Mouse (Mus musculus) kidney, postnatal 0 days (tissue): ENCODE data around the gene Eipr1. TPM values are rescaled to one million over a fixed set of nuclear protein-coding genes. Genes with fewer than 3 reads are reported as not detected.

Source experiments
- ATAC-seq: fragments of 200-750 bp; cut with Nextera tagmentation; replicated peaks from 2 replicates; pipeline ENCODE4 v1.8.0; 2017; ENCODE audit warnings: low read depth, moderate number of reproducible peaks, moderate TSS enrichment, moderate library complexity; ENCODE audit not compliant: low FRiP score
- DNase-seq: peaks from one replicate; pipeline ENCODE4 v3.0.0-alpha.2; 2016; ENCODE audit warnings: low spot score
- H3K27ac ChIP-seq: fragments of 300-500 bp; sonication (generic); 2 replicates; pipeline ENCODE4 v1.5.1; 2014; ENCODE audit warnings: mild to moderate bottlenecking
- H3K27me3 ChIP-seq: fragments of 300-500 bp; sonication (generic); 2 replicates; pipeline ENCODE4 v1.6.1; 2014; ENCODE audit warnings: low read length, mixed read lengths; ENCODE audit not compliant: insufficient read depth
- H3K36me3 ChIP-seq: fragments of 300-500 bp; sonication (generic); 2 replicates; pipeline ENCODE4 v1.6.1; 2014; ENCODE audit warnings: low read length, mixed read lengths; ENCODE audit not compliant: insufficient read depth
- H3K4me1 ChIP-seq: fragments of 300-500 bp; sonication (generic); replicated peaks from 2 replicates; pipeline ENCODE4 v1.6.1; 2014; ENCODE audit warnings: antibody characterized with exemption, low read length, mixed read lengths; ENCODE audit not compliant: insufficient read depth
- H3K4me2 ChIP-seq: fragments of 300-500 bp; sonication (generic); 2 replicates; pipeline ENCODE4 v1.6.1; 2014; ENCODE audit warnings: mild to moderate bottlenecking, low read length, moderate library complexity, mixed read lengths
- H3K4me3 ChIP-seq: fragments of 300-500 bp; sonication (generic); replicated peaks from 2 replicates; pipeline ENCODE4 v1.5.1; 2014; ENCODE audit warnings: low read depth, low read length
- H3K9ac ChIP-seq: fragments of 300-500 bp; sonication (generic); 2 replicates; pipeline ENCODE4 v1.6.1; 2014; ENCODE audit warnings: low read depth, low read length
- H3K9me3 ChIP-seq: fragments of 300-500 bp; sonication (generic); replicated peaks from 2 replicates; pipeline ENCODE4 v1.6.1; 2016; ENCODE audit warnings: low read length, inconsistent platforms, mixed read lengths
- CTCF ChIP-seq: IDR thresholded peaks from 2 replicates; pipeline ENCODE4 v1.5.1; 2016; ENCODE audit warnings: antibody characterized with exemption, low read depth, mild to moderate bottlenecking, moderate library complexity
- WGBS: fragments of 180-500 bp; shearing (Covaris S2); extraction: QIAGEN DNeasy Blood & Tissue Kit; methylation state at CpG from one replicate; pipeline ENCODE4 v1.1.7; 2014; 5-methylcytosine and 5-hydroxymethylcytosine counted together
- polyA plus RNA-seq: library from polyadenylated mRNA; unstranded; fragments of >200 nt; fragmentation: Nextera tagmentation; extraction: Ambion mirVana; gene quantifications from 2 replicates; pipeline ENCODE4 v1.2.1, GENCODE M21; 2015

Gene Eipr1
- polyA plus RNA-seq, 1 experiment from 2014 or later: 35.3 TPM

DNA sequence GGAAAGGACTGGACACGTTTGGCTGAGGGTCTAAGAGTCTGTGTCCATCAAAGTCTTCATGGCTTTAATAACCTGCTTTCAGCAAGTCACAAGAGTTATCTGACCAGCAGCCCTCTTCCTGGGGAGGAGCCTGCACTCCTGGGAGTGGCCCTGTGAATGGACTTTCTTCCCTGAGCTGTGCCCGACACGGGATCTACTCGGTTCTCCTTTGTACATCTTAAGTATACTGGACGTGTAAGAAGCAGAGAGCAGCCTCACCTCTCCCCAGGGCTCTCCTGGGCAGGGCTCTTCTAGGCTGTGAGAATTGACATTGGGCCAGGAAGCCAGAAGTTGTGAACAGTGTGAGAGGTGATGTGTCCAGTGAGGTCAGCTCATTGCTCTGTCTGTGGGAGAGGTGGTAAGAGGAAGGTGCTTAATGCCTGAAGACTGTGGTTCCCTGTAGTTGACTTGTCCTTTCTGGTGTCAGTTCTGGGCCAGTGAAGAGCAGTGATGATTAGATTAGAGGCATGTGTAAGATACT lies 89.6 kb downstream of the Eipr1 start:
- 75% methylated on average over 5 of the region's 5 CpGs for WGBS
- Histone ChIP-seq H3K9ac (no peak overlapping the region), H3K4me2 (no peak overlapping the region), H3K4me3 (no peak overlapping the region), H3K36me3 (no peaks in the 10 kb centered on the region), H3K4me1 (no peaks in the 10 kb centered on the region), H3K27ac (no peak overlapping the region), H3K9me3 (no peaks in the 10 kb centered on the region), H3K27me3 (no peaks in the 10 kb centered on the region)
- no peak for TF ChIP-seq CTCF
- DNase-seq: no peak
- ATAC-seq: no peak

DNA sequence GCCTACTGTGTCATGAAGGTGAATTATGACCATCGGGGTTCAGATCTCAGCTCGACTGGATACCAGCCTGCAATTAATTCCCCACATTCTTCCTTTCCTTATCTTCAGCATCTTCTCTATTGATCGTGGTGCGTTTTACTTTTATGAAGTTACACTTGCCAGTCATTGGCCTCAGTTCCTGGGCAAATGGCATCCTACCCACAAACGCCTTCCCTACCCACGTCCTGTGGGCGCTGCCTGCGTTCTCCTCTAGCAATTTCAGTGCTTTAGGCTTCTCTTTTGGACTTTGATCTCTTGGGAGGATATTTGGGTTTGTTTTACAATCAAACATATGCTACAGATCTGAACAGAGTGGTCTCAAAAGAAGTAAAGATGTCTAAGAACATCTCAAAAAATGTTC lies 94.2 kb downstream of the Eipr1 start:
- WGBS: 68% methylated on average over 8 of the region's 8 CpGs
- Histone ChIP-seq H3K4me1 (no peaks in the 10 kb centered on the region), H3K27ac (no peak overlapping the region), H3K36me3 (no peaks in the 10 kb centered on the region), H3K4me3 (no peak overlapping the region), H3K9me3 (no peaks in the 10 kb centered on the region), H3K4me2 (no peak overlapping the region), H3K9ac (no peak overlapping the region), H3K27me3 (no peaks in the 10 kb centered on the region)
- DNase-seq (no peak), ATAC-seq (no peak)
- TF ChIP-seq CTCF: no peak

DNA sequence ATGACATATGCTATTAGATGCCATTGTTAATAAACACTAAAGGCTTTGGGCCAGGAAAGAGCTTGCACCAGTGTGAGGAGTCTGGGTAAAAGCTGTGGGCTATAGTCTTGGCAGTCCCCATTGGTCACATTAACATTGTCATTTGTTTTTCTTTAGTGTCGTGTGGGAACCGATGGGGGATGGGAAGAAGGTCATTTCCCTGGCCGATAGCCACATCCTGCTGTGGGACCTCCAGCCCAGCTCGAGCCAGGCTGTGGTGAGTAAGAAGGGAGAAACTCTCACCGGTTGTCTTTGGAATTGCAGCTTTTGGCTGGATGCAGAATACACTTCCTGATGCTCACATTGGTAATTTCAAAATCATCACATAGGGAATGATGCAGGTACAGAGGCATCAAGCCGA lies 95.8 kb downstream of the Eipr1 start:
- DNase-seq (no peak), ATAC-seq (no peak)
- Histone ChIP-seq H3K36me3 (no peaks in the 10 kb centered on the region), H3K9me3 (no peaks in the 10 kb centered on the region), H3K27me3 (no peaks in the 10 kb centered on the region), H3K9ac (no peak overlapping the region), H3K27ac (no peak overlapping the region), H3K4me2 (no peak overlapping the region), H3K4me1 (no peaks in the 10 kb centered on the region), H3K4me3 (no peak overlapping the region)
- WGBS: 67% methylated on average over 6 of the region's 6 CpGs
- TF ChIP-seq CTCF: no peak

DNA sequence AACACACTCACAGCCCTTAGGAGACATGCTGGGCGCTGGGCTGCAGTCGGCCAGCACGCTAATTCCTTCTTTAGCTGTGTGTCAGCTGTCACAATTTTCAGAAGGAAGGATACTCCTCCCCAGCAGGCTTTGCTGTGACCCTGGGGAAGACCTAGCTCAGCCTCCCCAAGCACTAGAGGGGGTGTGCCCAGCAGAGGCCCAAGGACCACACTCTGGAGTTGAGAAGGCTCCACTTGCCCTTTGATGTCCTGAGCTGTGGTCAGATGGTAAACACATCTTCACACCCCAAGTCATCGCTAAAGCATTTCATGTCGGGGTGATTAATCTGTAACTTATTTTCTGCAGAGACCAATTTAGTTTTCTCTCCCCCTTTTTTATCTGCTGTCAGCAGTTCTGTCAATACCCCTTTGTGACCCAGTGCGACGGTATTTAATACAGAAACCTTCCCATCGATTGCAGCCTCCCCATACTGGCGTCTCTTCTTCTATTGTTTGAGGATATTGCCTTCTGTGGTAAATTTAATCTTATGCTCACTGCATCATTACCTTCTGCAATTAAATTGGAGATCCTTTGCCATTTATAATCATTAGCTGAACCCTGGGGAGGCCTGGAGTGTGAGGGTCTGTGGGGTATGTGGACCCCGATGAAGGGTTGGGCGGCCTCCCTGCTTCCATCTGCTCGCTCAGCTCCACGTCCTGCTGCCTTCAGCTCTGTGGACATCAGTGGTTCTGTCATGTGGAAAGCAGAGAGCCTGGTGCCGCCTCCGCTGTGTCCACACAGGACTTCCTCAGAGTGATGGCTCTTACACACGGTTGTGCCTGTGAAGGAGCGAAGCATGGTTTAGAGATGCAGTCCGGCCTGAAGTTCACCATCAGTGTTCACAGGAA lies 97.4 kb downstream of the Eipr1 start:
- DNase-seq (no peak), ATAC-seq (no peak)
- Histone ChIP-seq H3K4me2 (no peak overlapping the region), H3K9ac (no peak overlapping the region), H3K27me3 (no peaks in the 10 kb centered on the region), H3K27ac (no peak overlapping the region), H3K36me3 (no peaks in the 10 kb centered on the region), H3K4me3 (no peak overlapping the region), H3K4me1 (no peaks in the 10 kb centered on the region), H3K9me3 (no peaks in the 10 kb centered on the region)
- 56% methylated on average over 18 of the region's 18 CpGs for WGBS
- no peak for TF ChIP-seq CTCF

DNA sequence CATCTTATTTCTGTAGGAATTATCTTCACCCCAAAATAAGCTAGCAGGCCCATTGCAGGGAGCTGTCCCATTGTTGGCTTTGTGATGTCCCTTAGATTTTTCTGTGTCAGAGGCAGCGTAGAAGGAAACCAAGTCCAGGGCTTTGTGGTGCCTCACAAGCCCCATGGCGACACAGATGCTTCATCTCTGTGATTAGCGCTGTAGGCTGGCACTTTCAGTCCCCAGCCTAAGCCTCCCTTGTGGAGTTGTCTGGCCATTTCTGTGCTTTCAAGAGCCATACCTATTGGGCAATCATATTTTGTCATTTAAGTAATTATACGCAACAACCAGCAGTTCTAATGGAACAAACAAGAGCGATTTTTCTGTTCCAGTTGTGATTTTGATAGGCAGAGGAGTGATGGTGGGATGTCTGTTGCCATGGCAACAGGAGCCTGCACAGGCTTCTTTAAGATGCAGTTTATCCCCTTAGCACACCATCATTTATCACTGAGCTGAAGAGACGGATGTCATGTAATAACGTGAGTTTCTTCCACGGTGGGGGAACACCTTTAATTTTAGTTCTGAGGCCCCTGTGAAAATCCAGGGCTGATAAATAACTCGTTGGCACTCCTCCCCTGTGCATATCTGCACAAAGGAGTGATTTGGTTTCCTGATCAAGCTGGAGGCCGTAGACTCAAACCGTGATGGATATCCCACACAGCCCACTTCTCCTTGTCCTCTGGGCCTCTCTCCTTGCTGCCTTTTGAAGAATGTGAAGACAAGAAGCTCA lies 108.1 kb downstream of the Eipr1 start:
- Histone ChIP-seq H3K4me1 (no peaks in the 10 kb centered on the region), H3K36me3 (no peaks in the 10 kb centered on the region), H3K9me3 (no peaks in the 10 kb centered on the region), H3K27ac (no peak overlapping the region), H3K4me2 (no peak overlapping the region), H3K9ac (no peak overlapping the region), H3K4me3 (no peak overlapping the region), H3K27me3 (no peaks in the 10 kb centered on the region)
- 76% methylated on average over 11 of the region's 11 CpGs for WGBS
- DNase-seq: no peak
- TF ChIP-seq CTCF: no peak
- ATAC-seq: no peak

DNA sequence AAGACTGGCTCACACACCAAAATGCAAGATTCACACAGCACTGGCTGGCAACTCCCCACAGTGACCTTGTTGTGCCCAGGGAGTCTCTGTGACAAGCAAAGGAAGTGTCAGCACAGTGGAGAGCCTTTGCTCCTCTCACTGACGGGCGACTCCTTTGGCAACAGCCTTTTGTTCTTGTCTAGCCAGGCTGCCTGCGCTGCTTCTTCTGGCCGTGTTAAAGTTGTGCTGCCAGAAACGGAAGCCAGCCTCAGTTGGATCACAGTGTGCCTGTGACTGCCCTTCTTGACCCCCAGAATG lies 108.6 kb downstream of the Eipr1 start:
- no peak overlapping the region for H3K4me3 ChIP-seq
- no peaks in the 10 kb centered on the region for H3K36me3 ChIP-seq
- H3K9me3 ChIP-seq: no peaks in the 10 kb centered on the region
- 60% methylated on average over 5 of the region's 5 CpGs for WGBS
- H3K4me2 ChIP-seq: no peak overlapping the region
- H3K27me3 ChIP-seq: no peaks in the 10 kb centered on the region
- DNase-seq (no peak), ATAC-seq (no peak)
- H3K27ac ChIP-seq: no peak overlapping the region
- H3K9ac ChIP-seq: no peak overlapping the region
- TF ChIP-seq CTCF: no peak
- no peaks in the 10 kb centered on the region for H3K4me1 ChIP-seq
